Mouse (Mus musculus) 3T3-L1 (cell line): ENCODE data around the gene Ndufa6.
A peak's percentile ranks its signal among the peaks of the same experiment; 100 is the strongest.
"Not testable (repeated sequence)": the region's sequence is repeated elsewhere in the genome, so short reads cannot be mapped to it uniquely, and the experiment has no call there.

Source experiments
- DNase-seq: peaks from one replicate; pipeline ENCODE4 v3.0.0-alpha.2; 2015; ENCODE audit warnings: low read depth, low spot score

Ndufa6 gene

DNA sequence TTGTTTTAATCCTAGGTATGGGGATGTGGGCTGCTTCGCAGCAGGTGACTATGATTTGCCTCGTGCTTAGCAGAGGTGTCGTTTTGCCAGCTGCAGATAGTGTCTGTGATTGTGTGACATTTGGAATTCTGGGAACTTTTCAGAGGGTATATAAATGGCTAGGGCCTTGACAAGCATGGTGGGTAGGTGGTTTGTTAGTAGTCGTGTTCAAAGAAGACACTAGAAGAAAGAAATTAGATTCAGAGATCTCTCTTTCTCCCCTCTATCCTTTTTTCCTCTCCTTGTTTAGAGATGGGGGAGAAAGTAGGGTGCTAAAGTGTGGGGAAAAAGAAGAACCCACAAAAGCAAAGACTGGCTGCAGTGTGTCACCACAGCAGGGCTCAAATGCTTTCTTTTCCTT, 14.0 kb upstream of the Ndufa6 start:
- DNase-seq: no peak

- DNase-seq: not testable (repeated sequence)
Measured at GRCm38 (mm10) chr15:82364561-82364960, 10.4 kb upstream of the Ndufa6 start.

GRCm38 (mm10) chr15:82363801-82364200, 9.7 kb upstream of the Ndufa6 start:
- DNase-seq: not testable (repeated sequence)

DNA sequence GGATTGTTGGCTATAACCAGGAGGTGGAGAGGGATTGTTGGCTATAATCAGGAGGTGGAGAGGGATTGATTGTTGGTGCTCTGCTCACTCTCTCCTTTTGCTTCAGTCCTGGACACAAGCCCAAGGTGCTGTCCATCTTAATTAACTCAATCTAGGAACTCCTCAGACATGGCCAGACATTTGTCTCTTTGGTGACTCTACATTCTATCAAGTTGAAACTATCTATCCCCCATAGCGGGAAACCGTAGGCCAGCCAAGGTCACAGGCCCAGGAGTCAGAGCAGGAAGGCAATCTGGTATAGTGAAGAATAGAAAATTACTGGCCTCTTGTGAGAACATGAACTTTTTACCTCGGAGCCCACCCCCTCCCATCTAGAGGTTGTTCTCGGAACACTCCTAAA, 8.1 kb upstream of the Ndufa6 start:
- DNase-seq: no peak

DNA sequence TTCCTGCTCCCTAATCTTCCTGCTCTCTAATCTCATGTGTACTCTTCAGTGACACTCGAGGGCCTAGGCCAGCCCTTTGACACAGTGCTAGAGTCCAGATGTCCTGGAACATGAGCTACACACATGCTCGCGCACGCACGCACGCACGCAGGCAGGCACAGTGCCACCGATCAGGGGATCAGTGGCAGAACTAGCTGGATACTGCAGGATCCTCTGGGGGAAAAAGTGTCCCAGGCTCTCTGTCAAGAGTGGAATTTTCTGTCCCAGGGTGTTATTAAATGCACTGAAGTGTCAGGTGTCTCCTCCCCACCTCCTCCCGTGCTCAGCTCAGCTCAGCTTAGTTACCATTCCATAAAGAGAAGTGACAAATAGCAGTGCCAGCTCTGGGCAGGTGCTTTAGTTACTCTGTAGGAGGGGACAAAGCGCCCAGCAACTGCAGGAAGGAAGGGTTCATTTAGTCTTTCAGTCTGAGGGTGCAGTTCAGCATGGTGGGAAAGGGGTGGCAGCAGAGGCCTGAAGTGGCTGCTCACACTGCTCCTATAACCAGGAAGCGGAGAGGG, 7.4 kb upstream of the Ndufa6 start:
- DNase-seq: peak; percentile 16

- no peak for DNase-seq
Measured at GRCm38 (mm10) chr15:82358431-82359260, 4.5 kb upstream of the Ndufa6 start.

- DNase-seq: no peak
Measured at GRCm38 (mm10) chr15:82353745-82354113, 393 bp downstream of the Ndufa6 start.

DNA sequence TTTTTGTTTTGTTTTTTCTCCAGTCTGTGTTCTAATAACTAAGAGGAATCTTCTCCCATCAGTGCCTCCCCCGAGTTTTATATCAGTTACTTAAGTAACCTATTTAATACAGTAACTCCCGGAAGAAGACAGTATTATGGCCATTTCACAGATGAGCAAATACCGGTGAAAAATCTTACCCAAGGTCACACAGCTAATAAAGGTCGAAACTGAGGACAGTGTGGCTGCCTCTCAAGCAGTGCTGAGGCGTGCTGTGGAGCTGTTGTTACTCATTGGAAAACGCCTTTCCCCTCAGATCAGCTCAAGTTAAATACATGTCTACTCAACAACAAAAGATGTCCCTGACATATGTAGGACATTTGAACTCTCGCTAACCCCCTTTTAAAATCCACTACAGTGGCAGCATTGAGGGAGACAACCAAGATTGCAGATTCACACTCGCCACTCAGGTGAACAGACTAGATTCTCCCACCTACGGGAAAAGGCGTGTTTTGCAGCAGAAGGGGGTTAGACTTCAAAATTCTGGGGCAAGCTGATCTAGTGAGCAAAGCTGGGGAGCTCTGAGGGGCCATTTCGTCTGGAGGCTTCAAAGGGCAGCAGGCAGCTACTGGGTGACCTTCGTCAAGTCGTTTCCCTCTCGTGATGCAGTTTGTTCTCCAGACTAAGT, 911 bp downstream of the Ndufa6 start:
- peak; percentile 16 for DNase-seq

DNA sequence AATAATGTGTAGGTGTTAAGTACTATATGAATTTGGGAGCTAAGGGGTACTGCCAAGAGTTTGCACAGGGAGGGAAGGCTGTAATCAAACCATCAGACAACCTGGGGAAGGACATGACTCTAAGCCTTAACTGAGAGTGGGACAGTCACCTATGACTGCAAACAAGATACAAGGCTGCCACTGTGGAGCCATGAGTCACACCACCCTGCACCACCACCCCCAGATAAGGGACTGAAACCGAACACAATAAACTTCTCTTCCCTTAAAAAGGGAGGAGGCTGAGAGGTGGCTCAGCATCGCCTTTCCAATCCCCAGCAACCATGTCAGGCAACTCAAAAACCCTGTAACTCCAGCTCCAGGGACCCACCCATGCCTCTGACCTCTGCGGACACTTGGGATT, 2.6 kb downstream of the Ndufa6 start:
- no peak for DNase-seq

- no peak for DNase-seq
Measured at GRCm38 (mm10) chr15:82350349-82350748, 3.8 kb downstream of the Ndufa6 start.

DNA sequence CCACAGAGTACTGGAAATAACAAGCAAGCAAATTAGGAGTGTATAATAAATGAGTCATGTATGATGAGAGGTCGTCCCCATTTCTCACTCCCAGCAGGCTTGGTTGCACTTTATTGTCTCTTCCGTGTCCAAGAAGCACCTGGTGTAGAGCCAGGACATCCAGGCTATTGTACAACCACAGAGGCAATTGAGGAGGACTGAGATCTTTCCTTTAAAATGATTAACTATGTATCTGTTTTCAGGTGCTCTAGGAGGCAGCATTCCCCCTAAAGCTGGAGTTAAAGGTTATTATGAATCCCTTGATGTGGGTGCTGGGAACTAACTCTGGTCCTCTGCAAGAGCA, 5.2 kb downstream of the Ndufa6 start:
- DNase-seq: no peak

GRCm38 (mm10) chr15:82348258-82348998, 5.7 kb downstream of the Ndufa6 start:
- no peak for DNase-seq

- DNase-seq: no peak
Measured at GRCm38 (mm10) chr15:82347852-82348251, 6.3 kb downstream of the Ndufa6 start.

DNA sequence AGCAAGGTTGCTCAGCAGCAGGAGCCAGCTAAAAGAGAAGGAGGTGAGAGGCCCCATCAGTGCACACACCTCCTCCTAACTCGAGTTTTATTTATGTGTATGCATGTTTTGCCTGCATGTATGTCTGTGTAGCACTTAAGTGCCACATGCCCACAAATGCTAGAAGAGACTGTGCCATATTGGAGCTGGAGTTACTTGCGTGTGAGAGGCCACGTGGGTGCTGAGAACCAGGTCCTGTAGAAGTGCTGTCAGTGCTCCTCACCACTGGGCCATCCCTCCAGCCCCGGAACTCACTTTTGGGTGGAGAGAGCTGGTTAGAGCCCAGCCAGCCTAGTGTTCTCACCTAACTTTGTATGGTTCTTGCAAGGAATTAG, 6.8 kb downstream of the Ndufa6 start:
- DNase-seq: no peak

DNA sequence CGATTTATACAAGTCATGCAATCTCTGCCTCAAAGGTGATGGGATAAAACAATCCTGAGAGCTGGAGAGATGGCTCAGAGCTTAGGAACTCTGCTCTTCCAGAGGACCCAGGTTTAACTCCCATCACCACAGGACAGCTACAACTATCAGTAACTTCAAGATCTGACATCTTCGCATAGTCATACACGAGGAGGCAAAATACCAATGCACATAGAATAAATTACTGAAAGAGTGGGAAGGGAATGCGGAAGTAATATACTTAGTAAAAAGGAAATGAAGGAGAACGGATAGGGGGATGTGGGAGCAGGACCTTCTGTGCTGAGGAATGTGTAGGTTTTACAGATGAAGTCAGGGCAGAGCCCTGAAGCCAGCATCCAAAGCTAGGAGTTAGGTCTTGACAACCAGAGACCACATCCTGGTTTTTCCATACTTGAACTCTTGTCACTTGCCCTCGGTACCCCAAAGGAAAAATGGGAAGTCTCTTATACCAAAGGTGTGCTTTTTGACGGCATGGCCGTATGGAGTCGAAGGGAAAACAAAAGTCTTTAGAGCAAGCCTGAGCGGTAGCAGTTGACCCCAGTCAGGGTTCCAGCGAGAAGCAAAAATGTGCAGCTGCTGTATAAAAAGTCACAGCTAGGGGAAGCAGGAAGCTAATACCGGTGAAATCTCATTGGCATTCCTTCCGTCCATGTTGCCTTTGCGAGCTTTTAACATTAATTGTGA, 7.4 kb downstream of the Ndufa6 start:
- peak; percentile 50 for DNase-seq

DNA sequence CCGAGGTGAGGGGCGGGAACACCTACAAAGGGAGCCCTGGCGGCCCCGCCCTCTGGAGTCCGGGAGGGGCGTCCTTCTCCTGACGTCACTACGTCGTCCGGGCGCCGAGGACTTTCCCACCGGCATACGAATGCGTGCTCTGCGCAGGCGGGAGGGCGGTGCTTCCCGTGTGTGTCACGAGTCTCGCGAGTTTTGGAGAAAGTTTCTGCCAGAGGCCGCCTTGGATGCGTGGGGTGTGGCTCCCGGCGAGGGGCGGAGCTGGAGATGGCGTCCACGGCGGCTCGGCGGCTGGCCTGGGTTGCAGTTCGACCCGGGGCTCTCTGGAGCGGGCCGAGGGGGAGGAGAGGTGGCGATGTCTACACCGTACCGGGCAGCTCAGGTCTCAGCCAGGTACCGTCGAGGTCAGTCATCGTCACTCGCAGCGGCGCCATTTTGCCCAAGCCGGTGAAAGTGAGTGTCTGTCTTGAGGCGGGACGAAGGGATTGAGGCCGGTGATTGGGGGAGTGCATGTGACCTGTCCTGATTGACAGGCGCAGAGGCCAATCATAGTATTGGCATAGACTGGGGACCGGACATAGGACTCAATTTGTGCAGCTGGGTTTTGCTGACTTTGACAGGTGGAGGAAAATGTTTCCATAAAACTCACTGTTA, 8.2 kb downstream of the Ndufa6 start:
- DNase-seq: peak; percentile 99

DNA sequence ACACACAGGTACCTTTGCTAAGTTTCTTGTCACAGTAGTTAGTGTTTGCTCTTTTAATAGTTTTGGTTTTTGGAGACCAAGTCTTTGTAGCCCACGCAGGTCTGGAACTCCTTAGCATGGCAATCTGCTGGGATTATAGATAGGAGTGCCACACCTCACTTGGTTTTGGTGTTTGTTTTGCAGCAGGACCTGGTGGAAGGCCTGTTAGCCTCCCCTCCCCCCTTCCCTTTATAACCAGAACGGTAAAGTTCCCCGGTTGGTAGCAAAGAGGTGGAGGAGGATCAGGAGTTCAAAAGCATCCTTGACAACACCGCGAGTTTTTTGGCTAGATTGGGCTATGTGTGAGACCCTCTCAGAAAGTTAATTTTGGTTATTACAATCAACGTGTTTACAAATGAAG, 9.2 kb downstream of the Ndufa6 start:
- DNase-seq: no peak

DNA sequence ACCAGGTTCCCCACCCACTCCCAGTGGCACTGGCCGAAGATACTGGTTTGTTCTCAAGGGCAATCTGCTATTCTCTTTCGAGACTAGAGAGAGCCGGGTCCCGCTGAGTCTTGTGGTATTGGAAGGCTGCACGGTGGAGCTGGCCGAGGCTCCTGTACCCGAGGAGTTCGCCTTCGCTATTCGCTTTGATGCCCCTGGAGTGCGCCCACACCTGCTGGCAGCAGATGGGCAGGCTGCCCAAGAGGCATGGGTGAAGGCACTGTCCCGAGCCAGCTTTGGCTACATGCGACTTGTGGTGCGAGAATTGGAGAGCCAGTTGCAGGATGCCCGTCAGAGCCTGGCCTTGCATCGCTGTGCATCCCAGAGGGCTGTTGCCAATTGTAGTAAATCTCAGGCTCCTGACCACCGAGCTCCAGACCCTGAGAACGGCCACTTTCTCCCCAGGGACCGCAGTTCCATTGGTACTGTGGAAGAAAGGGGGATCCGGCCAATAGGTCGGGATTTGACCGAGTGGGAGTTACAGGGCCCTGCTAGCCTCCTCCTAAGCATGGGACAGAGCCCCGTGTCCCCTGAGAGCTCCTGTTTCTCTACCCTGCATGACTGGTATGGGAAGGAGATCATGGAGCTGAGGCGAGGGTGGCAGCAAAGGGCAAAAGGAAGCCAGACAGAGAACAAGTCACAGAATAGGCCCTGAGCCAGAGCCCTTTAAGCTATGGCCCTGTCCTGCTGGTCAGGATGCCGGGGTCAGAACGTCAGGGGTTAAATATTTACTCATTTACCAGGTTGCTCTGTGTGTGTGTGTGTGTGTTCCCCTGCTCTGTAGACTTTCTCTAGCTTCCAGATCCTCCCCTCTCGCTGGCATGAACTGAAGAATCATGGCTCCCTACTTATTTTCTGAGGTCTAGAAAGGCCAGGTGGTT, 10.5 kb downstream of the Ndufa6 start:
- no peak for DNase-seq

- no peak for DNase-seq
Measured at GRCm38 (mm10) chr15:82342543-82342935, 11.6 kb downstream of the Ndufa6 start.
